Mouse (Mus musculus) gastrocnemius, adult 18-20 months (tissue): ENCODE results near the gene Foxd2. TPM values are rescaled to one million over a fixed set of nuclear protein-coding genes. Genes with fewer than 3 reads are reported as not detected.

Experiments used
- DNase-seq: peaks from one replicate; pipeline ENCODE4 v3.0.0; 2021; ENCODE audit warnings: low spot score
- total RNA-seq, 2 experiments: library from RNA; stranded (reverse); gene quantifications; 2 replicates each; pipeline ENCODE4 v1.2.3; 2021

Gene Foxd2
- total RNA-seq, 2 experiments from 2014 or later = 0.24 TPM; not detected in 1

GRCm38 (mm10) chr4:114912705-114913593, 4.3 kb upstream of the Foxd2 start:
- DNase-seq = no peak

- DNase-seq = no peak
These were observed 1.2 kb upstream of the Foxd2 start for GRCm38 (mm10) chr4:114909602-114910484.

GRCm38 (mm10) chr4:114907951-114908828, 483 bp downstream of the Foxd2 start:
- DNase-seq = peak; percentile 12

- DNase-seq = no peak
These were observed 1.4 kb downstream of the Foxd2 start for GRCm38 (mm10) chr4:114907056-114907917.

GRCm38 (mm10) chr4:114905969-114906680, 2.5 kb downstream of the Foxd2 start:
- DNase-seq = no peak

DNA sequence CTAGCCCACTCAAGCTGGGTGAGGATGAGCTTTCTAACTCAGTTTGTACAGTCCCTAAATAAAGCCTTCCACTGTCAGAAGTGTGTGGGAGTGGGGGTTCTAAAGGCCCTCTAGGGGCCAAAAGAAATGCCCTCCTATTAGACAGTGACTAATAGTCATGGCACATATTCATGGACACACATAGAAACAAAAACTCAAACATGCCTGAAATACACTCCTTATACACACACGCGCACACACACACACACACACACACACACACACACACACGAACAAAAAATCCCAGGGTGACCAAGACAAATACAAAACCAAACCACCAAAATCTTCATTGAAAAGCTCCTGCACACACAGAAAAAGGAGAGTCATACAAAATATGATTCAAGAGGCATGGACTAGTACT, 3.2 kb downstream of the Foxd2 start:
- DNase-seq = no peak

DNA sequence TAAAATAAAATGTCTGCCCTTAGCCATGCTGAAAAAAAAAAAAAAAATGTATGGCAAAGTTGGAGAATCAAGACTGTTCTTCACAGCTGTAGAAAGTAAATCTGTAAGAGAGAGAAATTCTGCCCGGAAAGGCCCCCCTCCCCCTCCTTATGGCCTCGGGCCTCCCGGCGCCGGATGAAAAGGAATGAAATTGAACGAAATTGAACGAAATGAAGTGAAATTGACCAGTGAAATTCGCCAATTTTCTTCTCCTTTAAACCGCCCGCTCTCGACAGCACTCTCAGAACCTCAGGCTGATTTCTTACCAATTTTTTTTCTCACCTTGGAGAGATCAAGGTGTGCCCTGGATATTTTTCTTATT, 5.3 kb downstream of the Foxd2 start:
- DNase-seq = no peak

DNA sequence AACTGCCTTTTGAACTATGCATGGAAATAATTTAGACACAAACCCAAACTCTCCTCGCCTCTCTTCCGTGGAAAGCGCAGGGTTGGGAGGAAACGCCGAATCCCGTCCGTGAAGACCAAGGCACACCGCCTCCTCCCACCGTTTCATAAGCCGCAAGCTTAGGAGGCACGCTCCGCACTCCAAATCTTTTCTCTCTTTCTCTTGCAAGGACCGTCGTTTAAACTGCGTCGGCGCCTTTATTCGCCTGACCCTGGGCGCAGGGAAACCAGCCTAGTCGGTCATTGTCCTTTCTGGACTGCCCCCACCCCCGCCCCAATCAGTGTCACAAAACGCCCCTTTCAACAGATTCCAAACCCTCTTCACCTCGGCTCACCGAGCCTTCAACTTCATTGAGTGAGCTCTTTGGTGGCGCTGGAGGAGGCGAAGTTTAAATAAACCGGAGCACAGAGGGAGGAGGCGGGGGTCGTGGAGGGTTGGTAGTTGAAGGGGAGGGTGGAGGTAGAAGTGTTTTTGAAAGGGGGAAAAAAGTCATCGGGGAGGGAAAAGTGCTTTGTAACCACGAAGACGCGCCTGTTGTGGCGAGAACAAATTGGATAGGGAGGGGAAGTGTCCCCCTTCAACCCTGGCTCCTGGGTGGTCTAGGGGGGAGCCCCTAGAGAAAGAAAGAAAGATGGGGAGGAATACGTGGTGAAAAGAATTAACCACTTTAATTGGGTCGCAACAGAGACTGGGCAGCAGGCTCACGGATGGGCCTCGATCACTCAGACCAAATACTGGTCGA, 5.8 kb downstream of the Foxd2 start:
- no peak for DNase-seq

GRCm38 (mm10) chr4:114901643-114902351, 6.9 kb downstream of the Foxd2 start:
- DNase-seq = no peak

DNA sequence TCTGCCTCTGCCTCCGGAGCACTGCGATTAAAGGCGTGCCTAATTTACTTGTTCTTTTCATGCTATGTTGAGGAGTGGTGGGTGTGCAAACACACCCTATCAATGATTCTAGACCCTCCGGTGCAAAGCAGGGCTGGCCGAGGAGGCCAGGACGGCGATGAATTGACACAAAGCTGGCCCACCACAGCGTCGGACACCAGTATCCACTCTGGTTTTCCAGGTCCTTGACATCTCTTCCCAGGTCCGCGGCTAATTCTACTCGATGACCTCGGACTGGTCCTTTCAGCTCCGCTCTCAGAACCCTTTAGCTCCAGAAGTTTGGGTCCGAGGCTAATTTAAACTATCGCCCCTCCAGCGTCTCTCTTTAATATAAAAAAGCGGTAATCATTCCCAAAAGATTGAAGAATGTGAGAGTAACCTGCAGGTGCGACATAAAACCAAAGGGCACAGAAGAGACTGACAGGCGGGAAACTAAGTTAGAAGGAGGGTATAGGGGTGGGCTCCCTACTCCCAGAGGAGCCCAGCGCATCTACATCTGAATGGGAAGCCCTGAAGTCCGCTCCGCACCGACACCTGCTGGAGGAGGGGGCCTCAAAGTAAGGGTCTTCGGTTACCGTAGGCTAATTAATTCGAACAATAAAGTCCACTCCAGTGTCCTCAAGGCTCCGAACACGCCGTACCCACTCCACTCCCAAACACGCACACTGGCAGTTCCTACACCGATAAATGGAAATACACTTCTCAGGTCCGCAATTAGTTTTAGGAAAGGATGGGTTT, 7.6 kb downstream of the Foxd2 start:
- DNase-seq = no peak

DNA sequence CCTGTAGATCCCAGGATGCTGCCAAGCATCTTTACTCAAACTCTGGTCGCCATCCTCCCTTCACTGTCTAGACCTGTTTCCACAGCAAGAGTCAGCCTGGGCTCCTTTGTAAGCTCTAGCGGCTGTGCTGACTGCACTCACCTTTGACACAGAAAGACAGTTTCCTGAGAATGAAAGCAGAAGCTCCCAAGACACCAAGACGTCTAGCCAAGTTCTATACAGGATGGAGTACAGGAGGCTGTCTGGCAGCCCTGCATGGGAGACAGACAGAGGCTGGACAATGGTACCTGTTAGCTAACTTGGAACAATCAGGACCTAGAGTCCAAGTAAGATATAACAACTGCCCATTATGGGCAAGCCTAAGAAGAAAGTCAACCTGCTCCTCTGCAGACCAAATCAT, 8.8 kb downstream of the Foxd2 start:
- no peak for DNase-seq

DNA sequence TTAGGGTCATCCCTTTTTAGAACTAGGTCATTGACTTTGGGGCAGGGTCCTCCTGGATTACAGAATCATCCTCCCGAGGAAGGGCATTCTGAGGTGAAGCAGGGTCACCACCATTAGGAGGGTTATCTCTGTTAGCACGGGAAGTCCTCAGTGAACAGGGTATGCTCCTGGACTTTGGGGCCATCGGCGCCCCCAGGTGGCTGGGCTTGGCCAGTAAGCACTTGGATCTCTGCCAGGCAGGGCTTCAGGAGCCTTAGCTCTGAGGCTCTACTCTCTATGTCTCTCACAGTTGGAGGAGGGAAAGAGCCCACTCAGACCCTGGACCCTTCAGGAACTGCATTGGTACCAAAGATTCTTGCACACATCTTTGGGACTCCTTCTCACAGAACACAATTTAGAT, 10.8 kb downstream of the Foxd2 start:
- DNase-seq = no peak

GRCm38 (mm10) chr4:114882232-114882631, 26.4 kb downstream of the Foxd2 start:
- no peak for DNase-seq

DNA sequence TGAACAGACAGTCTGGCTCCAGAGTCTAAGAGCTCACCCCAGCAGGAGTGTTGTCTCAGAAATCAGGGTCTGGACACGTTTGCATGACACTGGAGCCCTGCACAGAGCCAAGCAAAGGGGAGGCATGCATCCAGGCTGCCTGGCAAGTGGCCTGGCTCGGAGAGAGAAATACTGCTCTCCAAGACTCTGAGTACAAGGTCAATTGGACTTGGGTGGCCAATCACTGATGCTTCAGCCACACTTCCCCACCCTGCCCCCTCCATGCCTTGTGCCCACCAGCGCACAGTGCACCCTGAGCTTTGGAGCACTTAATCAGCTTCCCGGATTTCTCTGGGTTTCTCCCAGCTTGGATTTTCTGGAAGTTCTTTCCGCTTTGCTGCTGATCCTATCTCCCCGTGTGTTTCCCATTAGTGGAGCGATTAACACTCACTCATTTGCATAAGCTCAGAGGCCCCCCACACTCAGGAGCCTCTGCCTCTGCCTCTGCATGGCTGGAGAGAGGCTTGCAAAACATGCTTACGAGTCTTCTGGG, 32.2 kb downstream of the Foxd2 start:
- no peak for DNase-seq

DNA sequence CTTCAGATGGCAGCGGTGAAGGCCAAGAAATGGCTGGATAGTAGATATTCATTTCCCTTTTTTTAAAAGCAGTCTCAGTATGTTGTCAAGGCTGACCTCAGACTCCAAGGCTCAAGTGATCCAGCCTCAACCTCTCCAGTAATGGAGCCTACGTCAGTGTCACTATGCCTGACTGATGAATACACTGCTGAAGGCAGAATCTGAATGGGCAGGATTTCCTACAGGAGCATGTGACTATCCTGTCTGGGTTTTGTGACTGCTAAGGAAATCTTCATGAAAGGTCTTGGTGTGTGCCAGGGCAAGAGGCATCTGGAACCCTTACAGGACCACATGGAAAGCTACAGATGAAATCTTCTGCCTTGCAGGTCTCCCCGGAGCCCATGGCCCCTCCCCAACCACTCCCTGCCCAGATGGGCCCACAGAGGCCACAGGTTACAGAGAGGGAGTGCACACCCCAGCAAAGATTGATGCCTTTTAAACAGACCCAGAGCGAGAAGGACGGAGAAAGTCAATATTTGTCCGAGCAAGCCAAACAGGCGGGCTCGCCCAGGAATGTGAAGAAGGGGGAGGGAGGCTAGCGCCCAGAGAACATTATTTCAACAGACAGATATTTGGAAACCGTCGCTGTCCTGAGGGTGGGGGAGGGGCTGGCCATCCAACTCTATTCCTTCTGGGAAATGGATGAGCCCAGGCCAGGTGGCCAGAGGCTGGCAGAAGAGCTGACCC, 38.7 kb downstream of the Foxd2 start:
- no peak for DNase-seq

GRCm38 (mm10) chr4:114863166-114863565, 45.5 kb downstream of the Foxd2 start:
- no peak for DNase-seq

GRCm38 (mm10) chr4:114858426-114858825, 50.2 kb downstream of the Foxd2 start:
- DNase-seq = no peak
